Mouse (Mus musculus): ENCODE data around the gene Crebrf. TPM values are rescaled to one million over a fixed set of nuclear protein-coding genes. Genes with fewer than 3 reads are reported as not detected.

Crebrf gene
- polyA plus RNA-seq, 1 experiment from 2014 or later: 5.9 TPM

- Histone ChIP-seq H3K9ac (ENCODE audit: low read length) (no peak overlapping the region), H3K4me1 (ENCODE audit: control insufficient read depth, insufficient read depth, low read length) (no peaks in the 10 kb centered on the region), H3K36me3 (ENCODE audit: control insufficient read depth, insufficient read depth) (no peaks in the 10 kb centered on the region), H3K4me2 (ENCODE audit: low read depth, low read length) (no peak overlapping the region), H3K27me3 (ENCODE audit: control insufficient read depth, insufficient read depth, low read length) (no peaks in the 10 kb centered on the region), H3K9me3 (replicated peaks; ENCODE audit: control insufficient read depth, low read length) (no peaks in the 10 kb centered on the region), H3K27ac (ENCODE audit: low read length) (no peak overlapping the region), H3K4me3 (ENCODE audit: low read length) (no peak overlapping the region)
- WGBS: 56% methylated on average over 1 of the region's 1 CpGs
- no peak for ATAC-seq (replicated peaks; ENCODE audit: extremely low read depth, insufficient read depth, low FRiP score)
Observed at GRCm38 (mm10) chr17:26743294-26743693, 27.8 kb downstream of the Crebrf start.

GRCm38 (mm10) chr17:26749975-26750374 is 34.5 kb downstream of the Crebrf start:
- no peak for ATAC-seq (replicated peaks; ENCODE audit: extremely low read depth, insufficient read depth, low FRiP score)
- Histone ChIP-seq H3K4me2 (ENCODE audit: low read depth, low read length) (no peak overlapping the region), H3K9ac (ENCODE audit: low read length) (no peak overlapping the region), H3K4me1 (ENCODE audit: control insufficient read depth, insufficient read depth, low read length) (no peaks in the 10 kb centered on the region), H3K27me3 (ENCODE audit: control insufficient read depth, insufficient read depth, low read length) (no peaks in the 10 kb centered on the region), H3K9me3 (replicated peaks; ENCODE audit: control insufficient read depth, low read length) (no peaks in the 10 kb centered on the region), H3K4me3 (ENCODE audit: low read length) (no peak overlapping the region), H3K36me3 (ENCODE audit: control insufficient read depth, insufficient read depth) (no peaks in the 10 kb centered on the region), H3K27ac (ENCODE audit: low read length) (no peak overlapping the region)
- 86% methylated on average over 3 of the region's 3 CpGs for WGBS

- H3K4me2 ChIP-seq (ENCODE audit: low read depth, low read length): no peak overlapping the region
- no peaks in the 10 kb centered on the region for H3K4me1 ChIP-seq (ENCODE audit: control insufficient read depth, insufficient read depth, low read length)
- 70% methylated on average over 1 of the region's 1 CpGs for WGBS
- no peaks in the 10 kb centered on the region for H3K36me3 ChIP-seq (ENCODE audit: control insufficient read depth, insufficient read depth)
- H3K27me3 ChIP-seq (ENCODE audit: control insufficient read depth, insufficient read depth, low read length): no peaks in the 10 kb centered on the region
- no peak for ATAC-seq (replicated peaks; ENCODE audit: extremely low read depth, insufficient read depth, low FRiP score)
- no peak overlapping the region for H3K9ac ChIP-seq (ENCODE audit: low read length)
- H3K9me3 ChIP-seq (replicated peaks; ENCODE audit: control insufficient read depth, low read length): no peaks in the 10 kb centered on the region
- H3K4me3 ChIP-seq (ENCODE audit: low read length): no peak overlapping the region
- H3K27ac ChIP-seq (ENCODE audit: low read length): no peak overlapping the region
Observed at GRCm38 (mm10) chr17:26752297-26752696, 36.8 kb downstream of the Crebrf start.

GRCm38 (mm10) chr17:26753476-26753875 is 38.0 kb downstream of the Crebrf start:
- no peak overlapping the region for H3K4me3 ChIP-seq (ENCODE audit: low read length)
- H3K4me1 ChIP-seq (ENCODE audit: control insufficient read depth, insufficient read depth, low read length): no peaks in the 10 kb centered on the region
- no peak overlapping the region for H3K27ac ChIP-seq (ENCODE audit: low read length)
- ATAC-seq (replicated peaks; ENCODE audit: extremely low read depth, insufficient read depth, low FRiP score): no peak
- H3K27me3 ChIP-seq (ENCODE audit: control insufficient read depth, insufficient read depth, low read length): no peaks in the 10 kb centered on the region
- H3K4me2 ChIP-seq (ENCODE audit: low read depth, low read length): no peak overlapping the region
- WGBS: 84% methylated on average over 2 of the region's 2 CpGs
- no peaks in the 10 kb centered on the region for H3K9me3 ChIP-seq (replicated peaks; ENCODE audit: control insufficient read depth, low read length)
- H3K36me3 ChIP-seq (ENCODE audit: control insufficient read depth, insufficient read depth): no peaks in the 10 kb centered on the region
- H3K9ac ChIP-seq (ENCODE audit: low read length): no peak overlapping the region

GRCm38 (mm10) chr17:26767100-26767753 is 51.8 kb downstream of the Crebrf start:
- Histone ChIP-seq H3K36me3 (ENCODE audit: control insufficient read depth, insufficient read depth) (peaks cover 7% of the 10 kb centered on the region), H3K4me1 (ENCODE audit: control insufficient read depth, insufficient read depth, low read length) (no peaks in the 10 kb centered on the region), H3K4me2 (ENCODE audit: low read depth, low read length) (no peak overlapping the region), H3K9me3 (replicated peaks; ENCODE audit: control insufficient read depth, low read length) (no peaks in the 10 kb centered on the region), H3K27ac (ENCODE audit: low read length) (no peak overlapping the region), H3K9ac (ENCODE audit: low read length) (no peak overlapping the region), H3K4me3 (ENCODE audit: low read length) (no peak overlapping the region), H3K27me3 (ENCODE audit: control insufficient read depth, insufficient read depth, low read length) (no peaks in the 10 kb centered on the region)
- ATAC-seq (replicated peaks; ENCODE audit: extremely low read depth, insufficient read depth, low FRiP score): no peak
- 83% methylated on average over 5 of the region's 5 CpGs for WGBS

GRCm38 (mm10) chr17:26767754-26768124 is 52.3 kb downstream of the Crebrf start:
- Histone ChIP-seq H3K4me2 (ENCODE audit: low read depth, low read length) (no peak overlapping the region), H3K4me1 (ENCODE audit: control insufficient read depth, insufficient read depth, low read length) (no peaks in the 10 kb centered on the region), H3K4me3 (ENCODE audit: low read length) (no peak overlapping the region), H3K9me3 (replicated peaks; ENCODE audit: control insufficient read depth, low read length) (no peaks in the 10 kb centered on the region), H3K9ac (ENCODE audit: low read length) (no peak overlapping the region), H3K36me3 (ENCODE audit: control insufficient read depth, insufficient read depth) (peaks cover 7% of the 10 kb centered on the region), H3K27me3 (ENCODE audit: control insufficient read depth, insufficient read depth, low read length) (no peaks in the 10 kb centered on the region), H3K27ac (ENCODE audit: low read length) (no peak overlapping the region)
- no peak for ATAC-seq (replicated peaks; ENCODE audit: extremely low read depth, insufficient read depth, low FRiP score)
- WGBS: 91% methylated on average over 2 of the region's 2 CpGs

- WGBS: 66% methylated on average over 10 of the region's 10 CpGs
- no peak for ATAC-seq (replicated peaks; ENCODE audit: extremely low read depth, insufficient read depth, low FRiP score)
- no peak overlapping the region for H3K4me3 ChIP-seq (ENCODE audit: low read length)
Observed at GRCm38 (mm10) chr17:26776211-26776610, 60.8 kb downstream of the Crebrf start.

GRCm38 (mm10) chr17:26778001-26778400 is 62.6 kb downstream of the Crebrf start:
- H3K9ac ChIP-seq (ENCODE audit: low read length): no peak overlapping the region
- H3K27me3 ChIP-seq (ENCODE audit: control insufficient read depth, insufficient read depth, low read length): no peaks in the 10 kb centered on the region
- 78% methylated on average over 4 of the region's 4 CpGs for WGBS
- no peak for ATAC-seq (replicated peaks; ENCODE audit: extremely low read depth, insufficient read depth, low FRiP score)
- no peaks in the 10 kb centered on the region for H3K9me3 ChIP-seq (replicated peaks; ENCODE audit: control insufficient read depth, low read length)
- no peak overlapping the region for H3K4me2 ChIP-seq (ENCODE audit: low read depth, low read length)
- no peaks in the 10 kb centered on the region for H3K36me3 ChIP-seq (ENCODE audit: control insufficient read depth, insufficient read depth)
- peaks cover 9% of the 10 kb centered on the region for H3K4me1 ChIP-seq (ENCODE audit: control insufficient read depth, insufficient read depth, low read length)
- no peak overlapping the region for H3K4me3 ChIP-seq (ENCODE audit: low read length)
- no peak overlapping the region for H3K27ac ChIP-seq (ENCODE audit: low read length)

More at GRCm38 (mm10) chr17:26776211-26776610, 60.8 kb downstream of the Crebrf start:
- peaks cover under 1% of the 10 kb centered on the region; the same call in 1 of the 2 replicates for H3K36me3 ChIP-seq (ENCODE audit: control insufficient read depth, insufficient read depth)
- no peak overlapping the region for H3K4me2 ChIP-seq (ENCODE audit: low read depth, low read length)
- no peaks in the 10 kb centered on the region for H3K9me3 ChIP-seq (replicated peaks; ENCODE audit: control insufficient read depth, low read length)
- H3K27me3 ChIP-seq (ENCODE audit: control insufficient read depth, insufficient read depth, low read length): no peaks in the 10 kb centered on the region
- H3K27ac ChIP-seq (ENCODE audit: low read length): no peak overlapping the region
- no peak overlapping the region for H3K9ac ChIP-seq (ENCODE audit: low read length)
- H3K4me1 ChIP-seq (ENCODE audit: control insufficient read depth, insufficient read depth, low read length): 0 out of 2 replicates have a peak, but pooled peaks cover 2% of the 10 kb centered on the region

GRCm38 (mm10) chr17:26778430-26779100 is 63.1 kb downstream of the Crebrf start:
- no peak overlapping the region for H3K4me2 ChIP-seq (ENCODE audit: low read depth, low read length)
- H3K27ac ChIP-seq (ENCODE audit: low read length): no peak overlapping the region
- H3K4me1 ChIP-seq (ENCODE audit: control insufficient read depth, insufficient read depth, low read length): peaks cover 9% of the 10 kb centered on the region
- H3K27me3 ChIP-seq (ENCODE audit: control insufficient read depth, insufficient read depth, low read length): no peaks in the 10 kb centered on the region
- no peaks in the 10 kb centered on the region for H3K9me3 ChIP-seq (replicated peaks; ENCODE audit: control insufficient read depth, low read length)
- no peak overlapping the region for H3K4me3 ChIP-seq (ENCODE audit: low read length)
- ATAC-seq (replicated peaks; ENCODE audit: extremely low read depth, insufficient read depth, low FRiP score): no peak
- H3K9ac ChIP-seq (ENCODE audit: low read length): no peak overlapping the region
- 79% methylated on average over 3 of the region's 3 CpGs for WGBS
- H3K36me3 ChIP-seq (ENCODE audit: control insufficient read depth, insufficient read depth): peaks cover 2% of the 10 kb centered on the region
